Mouse (Mus musculus) hindbrain, postnatal 0 days (tissue): ENCODE data around the gene Mettl9. TPM values are rescaled to one million over a fixed set of nuclear protein-coding genes. Genes with fewer than 3 reads are reported as not detected.

ENCODE experiments used
- ATAC-seq: fragments of 200-750 bp; cut with Nextera tagmentation; 2 replicates; pipeline ENCODE4 v1.8.0; 2017; ENCODE audit warnings: mild to moderate bottlenecking, moderate TSS enrichment, moderate library complexity
- DNase-seq: peaks from one replicate; pipeline ENCODE4 v3.0.0-alpha.2; 2015; ENCODE audit warnings: low spot score
- H3K27ac ChIP-seq: fragments of 300-500 bp; sonication (generic); 2 replicates; pipeline ENCODE4 v1.5.1; 2014; ENCODE audit warnings: mild to moderate bottlenecking
- H3K27me3 ChIP-seq: fragments of 300-500 bp; sonication (generic); 2 replicates; pipeline ENCODE4 v1.6.1; 2014; ENCODE audit warnings: low read length, mixed read lengths; ENCODE audit not compliant: insufficient read depth
- H3K36me3 ChIP-seq: fragments of 300-500 bp; sonication (generic); 2 replicates; pipeline ENCODE4 v1.6.1; 2014; ENCODE audit warnings: low read length, mixed read lengths; ENCODE audit not compliant: insufficient read depth
- H3K4me1 ChIP-seq: fragments of 300-500 bp; sonication (generic); 2 replicates; pipeline ENCODE4 v1.6.1; 2014; ENCODE audit warnings: antibody characterized with exemption, low read length, mixed read lengths; ENCODE audit not compliant: insufficient read depth
- H3K4me2 ChIP-seq: fragments of 300-500 bp; sonication (generic); 2 replicates; pipeline ENCODE4 v1.6.1; 2014; ENCODE audit warnings: low read depth, mild to moderate bottlenecking, low read length, moderate library complexity, mixed read lengths
- H3K4me3 ChIP-seq: fragments of 300-500 bp; sonication (generic); 2 replicates; pipeline ENCODE4 v1.5.1; 2014; ENCODE audit warnings: low read length
- H3K9ac ChIP-seq: fragments of 300-500 bp; sonication (generic); replicated peaks from 2 replicates; pipeline ENCODE4 v1.6.1; 2014; ENCODE audit warnings: mild to moderate bottlenecking, low read length, moderate library complexity, mixed read lengths
- H3K9me3 ChIP-seq: fragments of 300-500 bp; sonication (generic); 2 replicates; pipeline ENCODE4 v1.6.1; 2016; ENCODE audit warnings: low read length, mixed read lengths
- CTCF ChIP-seq: IDR thresholded peaks from 2 replicates; pipeline ENCODE4 v1.5.1; 2016; ENCODE audit warnings: antibody characterized with exemption, control low read depth, low read depth
- WGBS: fragments of 180-500 bp; shearing (Covaris S2); extraction: QIAGEN DNeasy Blood & Tissue Kit; methylation state at CpG from one replicate; pipeline ENCODE4 v1.1.7; 2014; 5-methylcytosine and 5-hydroxymethylcytosine counted together
- polyA plus RNA-seq: library from polyadenylated mRNA; unstranded; fragments of >200 nt; fragmentation: Nextera tagmentation; extraction: Ambion mirVana; gene quantifications from 2 replicates; pipeline ENCODE4 v1.2.1, GENCODE M21; 2015
- total RNA-seq: library from RNA; depleted of rRNA; stranded (reverse); fragments of >200 nt; gene quantifications from 2 replicates; pipeline ENCODE4 v1.2.3, GENCODE M21; 2014; rRNA removed

Gene Mettl9
- total and polyA plus RNA-seq, 2 experiments from 2014 or later: 53.4 to 155 TPM

- ATAC-seq (no peak), DNase-seq (no peak)
- no peaks in the 10 kb centered on the region for H3K4me1 ChIP-seq
- no peak for TF ChIP-seq CTCF
- H3K36me3 ChIP-seq: no peaks in the 10 kb centered on the region
- no peak overlapping the region for H3K4me3 ChIP-seq
- H3K4me2 ChIP-seq: no peak overlapping the region
- no peaks in the 10 kb centered on the region for H3K27me3 ChIP-seq
- WGBS: 66% methylated on average over 4 of the region's 4 CpGs
- H3K27ac ChIP-seq: no peak overlapping the region
- H3K9me3 ChIP-seq: no peaks in the 10 kb centered on the region
- H3K9ac ChIP-seq: no peak overlapping the region
Observed at GRCm38 (mm10) chr7:121093026-121093425, 58.8 kb downstream of the Mettl9 start.

DNA sequence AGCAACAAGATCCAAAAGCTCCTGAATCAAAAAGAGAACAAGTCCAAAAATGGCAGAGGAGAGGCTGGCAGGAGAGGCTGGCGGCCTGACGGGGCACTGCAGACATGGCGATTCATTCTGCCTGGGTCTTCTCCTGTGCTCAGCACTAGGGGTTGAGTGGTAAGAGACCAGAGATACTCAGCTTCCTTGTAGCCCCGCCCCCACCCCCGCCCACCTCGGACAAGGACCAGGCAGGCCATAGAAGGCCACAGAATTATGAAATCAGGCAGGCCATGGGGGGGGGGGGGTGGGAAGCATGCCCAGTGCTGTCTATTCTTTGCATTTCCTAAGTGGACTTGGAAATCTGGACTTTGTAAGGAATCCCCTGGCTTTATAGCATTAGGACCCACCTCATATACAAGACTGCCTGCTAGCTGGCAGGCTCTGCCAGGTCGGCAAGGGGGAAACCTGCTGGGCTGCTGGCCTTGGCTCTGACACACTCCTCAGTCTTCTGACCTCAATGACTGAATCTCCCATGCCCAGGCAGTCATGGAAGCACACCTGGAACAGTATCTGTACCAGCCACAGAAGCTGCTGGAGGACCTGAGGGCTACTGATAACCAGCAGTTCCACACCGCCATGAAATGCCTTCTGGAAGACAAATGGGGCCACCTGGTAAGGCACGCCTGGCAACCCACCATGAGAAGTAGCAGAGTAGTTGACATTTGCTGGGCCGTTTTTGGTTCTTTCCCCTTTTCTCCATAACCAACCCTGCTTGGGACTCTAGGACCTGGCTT lies 64.6 kb downstream of the Mettl9 start:
- 71% methylated on average over 10 of the region's 10 CpGs for WGBS
- H3K4me1 ChIP-seq: no peaks in the 10 kb centered on the region
- no peak for TF ChIP-seq CTCF

GRCm38 (mm10) chr7:121107851-121108250 lies 73.6 kb downstream of the Mettl9 start:
- H3K9ac ChIP-seq: no peak overlapping the region
- no peaks in the 10 kb centered on the region for H3K36me3 ChIP-seq
- no peak for TF ChIP-seq CTCF
- H3K27me3 ChIP-seq: no peaks in the 10 kb centered on the region
- no peaks in the 10 kb centered on the region for H3K4me1 ChIP-seq
- no peak overlapping the region for H3K4me3 ChIP-seq
- DNase-seq (no peak), ATAC-seq (no peak)
- no peaks in the 10 kb centered on the region for H3K9me3 ChIP-seq
- H3K27ac ChIP-seq: no peak overlapping the region
- WGBS: 60% methylated on average over 3 of the region's 3 CpGs
- no peak overlapping the region for H3K4me2 ChIP-seq

More for the DNA sequence above, 64.6 kb downstream of the Mettl9 start:
- Histone ChIP-seq H3K4me2 (no peak overlapping the region), H3K36me3 (no peaks in the 10 kb centered on the region), H3K27me3 (no peaks in the 10 kb centered on the region), H3K4me3 (no peak overlapping the region), H3K9me3 (no peaks in the 10 kb centered on the region), H3K27ac (no peak overlapping the region), H3K9ac (no peak overlapping the region)
- ATAC-seq (no peak), DNase-seq (no peak)

DNA sequence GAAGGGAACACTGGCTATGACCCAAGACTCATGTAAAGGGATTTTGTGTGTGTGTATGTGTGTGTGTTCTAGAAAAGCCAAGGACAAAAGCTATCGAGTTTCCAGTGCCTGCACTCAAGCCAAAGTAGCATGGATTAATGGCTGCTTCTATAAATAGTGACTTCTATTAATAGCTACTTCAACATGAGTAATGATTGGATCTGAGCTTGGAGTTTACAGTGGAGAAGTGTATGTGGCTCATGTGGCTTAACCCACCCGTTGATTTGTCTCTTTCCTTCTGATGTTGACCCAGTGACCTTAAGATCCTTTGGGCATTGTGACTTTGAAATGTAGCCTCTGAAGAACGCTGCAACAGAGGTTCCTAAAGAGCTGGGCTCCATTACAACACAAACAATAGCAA lies 77.1 kb downstream of the Mettl9 start:
- Histone ChIP-seq H3K9me3 (no peaks in the 10 kb centered on the region), H3K9ac (no peak overlapping the region), H3K27me3 (no peaks in the 10 kb centered on the region), H3K36me3 (no peaks in the 10 kb centered on the region), H3K27ac (no peak overlapping the region), H3K4me2 (no peak overlapping the region), H3K4me1 (no peaks in the 10 kb centered on the region), H3K4me3 (no peak overlapping the region)
- TF ChIP-seq CTCF: no peak
- ATAC-seq (no peak), DNase-seq (no peak)
- 31% methylated on average over 3 of the region's 3 CpGs for WGBS

- Histone ChIP-seq H3K9ac (no peak overlapping the region), H3K4me1 (no peaks in the 10 kb centered on the region), H3K4me3 (no peak overlapping the region), H3K9me3 (no peaks in the 10 kb centered on the region), H3K4me2 (no peak overlapping the region), H3K27ac (no peak overlapping the region), H3K36me3 (no peaks in the 10 kb centered on the region), H3K27me3 (no peaks in the 10 kb centered on the region)
- DNase-seq (no peak), ATAC-seq (no peak)
- TF ChIP-seq CTCF: no peak
- WGBS: 71% methylated on average over 3 of the region's 3 CpGs
Observed at GRCm38 (mm10) chr7:121111762-121112161, 77.5 kb downstream of the Mettl9 start.

DNA sequence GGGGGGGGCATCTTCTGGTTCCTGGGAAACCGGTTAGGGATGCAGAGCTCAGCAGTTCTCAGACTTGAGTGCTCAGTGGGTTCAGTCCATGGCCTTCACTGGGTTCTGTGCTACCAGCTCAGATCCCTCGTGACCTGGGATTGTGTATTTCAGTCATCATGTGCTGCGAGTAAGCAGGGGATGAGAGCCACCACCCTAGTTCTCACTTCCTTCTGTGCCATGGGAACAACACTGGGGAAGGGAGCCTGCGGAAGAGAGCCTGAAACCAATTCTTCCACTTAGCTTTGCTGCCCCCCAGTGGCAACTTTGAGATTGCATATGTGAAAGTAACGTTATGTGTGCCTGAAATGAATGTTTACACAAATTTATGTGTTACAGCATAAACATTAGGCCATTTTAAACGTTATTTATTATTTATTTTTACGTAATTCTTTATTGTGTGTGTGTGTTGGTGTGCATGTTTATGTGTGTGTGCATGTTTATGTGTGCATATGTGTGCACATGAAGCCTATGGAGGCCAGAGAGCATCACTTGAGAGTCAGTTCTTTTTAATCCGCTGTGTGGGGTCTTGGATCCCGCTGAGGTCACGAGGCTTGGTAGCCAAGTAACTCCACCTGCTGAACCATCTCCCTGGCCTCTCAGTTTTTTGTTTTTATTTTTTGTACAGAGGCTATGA lies 86.0 kb downstream of the Mettl9 start:
- H3K27ac ChIP-seq: no peak overlapping the region
- DNase-seq (peak; percentile 90), ATAC-seq (peak; percentile 82)
- no peaks in the 10 kb centered on the region for H3K27me3 ChIP-seq
- peak; percentile 90 for TF ChIP-seq CTCF
- 8% methylated on average over 10 of the region's 10 CpGs for WGBS
- H3K4me3 ChIP-seq: no peak overlapping the region
- 0 out of 2 replicates have a peak overlapping the region, but pooled peaks have one; percentile 13 for H3K4me2 ChIP-seq
- no peaks in the 10 kb centered on the region for H3K9me3 ChIP-seq
- no peaks in the 10 kb centered on the region for H3K36me3 ChIP-seq
- no peak overlapping the region for H3K9ac ChIP-seq
- H3K4me1 ChIP-seq: no peaks in the 10 kb centered on the region

Other genes starting within 250 kb of the Mettl9 start
- 0.58 TPM in 1 of 2 replicates, not detected in the other for gene Gm5737, start 222.1 kb upstream of the Mettl9 start, total RNA-seq
- gene Gm5737, start 222.1 kb upstream of the Mettl9 start, polyA plus RNA-seq: 0.11 and 0.14 TPM in 2 replicates
- gene Eef2k, start 191.6 kb upstream of the Mettl9 start, total RNA-seq: 30.7 and 44.6 TPM in 2 replicates
- gene Eef2k, start 191.6 kb upstream of the Mettl9 start, polyA plus RNA-seq: 31.5 and 32.1 TPM in 2 replicates
- gene Polr3e, start 116.7 kb upstream of the Mettl9 start, total RNA-seq: 21.1 and 25.2 TPM in 2 replicates
- 17.1 and 20.0 TPM in 2 replicates for gene Polr3e, start 116.7 kb upstream of the Mettl9 start, polyA plus RNA-seq
- gene Cdr2, start 52.1 kb upstream of the Mettl9 start, total RNA-seq: 23.9 and 24.6 TPM in 2 replicates
- 9.2 and 11.2 TPM in 2 replicates for gene Cdr2, start 52.1 kb upstream of the Mettl9 start, polyA plus RNA-seq
- gene Mfsd13b, start 51.9 kb upstream of the Mettl9 start, total RNA-seq: 0.58 and 1.3 TPM in 2 replicates
- gene Mfsd13b, start 51.9 kb upstream of the Mettl9 start, polyA plus RNA-seq: 0.19 and 0.21 TPM in 2 replicates
- gene Igsf6, start 40.1 kb downstream of the Mettl9 start, total RNA-seq: 0.11 TPM in 1 of 2 replicates, not detected in the other
- 0.86 and 0.88 TPM in 2 replicates for gene Igsf6, start 40.1 kb downstream of the Mettl9 start, polyA plus RNA-seq
- gene Otoa, start 47.2 kb downstream of the Mettl9 start, total RNA-seq: 0.73 and 1.0 TPM in 2 replicates
- gene Otoa, start 47.2 kb downstream of the Mettl9 start, polyA plus RNA-seq: 0.11 and 0.24 TPM in 2 replicates